Mouse (Mus musculus): ENCODE results near the gene Slc4a7.
"Not testable (repeated sequence)": the region's sequence is repeated elsewhere in the genome, so short reads cannot be mapped to it uniquely, and the experiment has no call there.

Gene Slc4a7

DNA sequence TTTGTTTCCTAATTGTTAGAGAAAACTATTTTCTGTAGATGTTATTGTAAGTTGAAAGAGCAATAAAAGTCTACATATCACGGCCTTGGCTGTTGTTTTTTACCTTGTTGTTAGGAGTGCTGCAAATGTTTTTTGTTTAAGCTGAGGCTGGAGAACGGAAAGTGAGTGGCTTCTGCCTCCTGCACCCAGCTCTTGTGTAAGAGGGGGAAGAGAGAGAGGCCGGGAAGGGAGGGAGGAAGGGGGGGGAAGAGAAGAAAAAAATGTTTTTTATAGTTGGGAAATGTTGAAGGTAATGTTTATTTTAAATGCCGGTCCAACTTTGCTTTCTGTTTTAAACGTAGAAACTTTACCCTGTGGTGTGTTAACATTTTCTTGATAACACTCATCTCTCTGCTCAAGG lies 97.8 kb downstream of the Slc4a7 start:
- DNase-seq (ENCODE audit: low read depth, low spot score) = no peak

DNA sequence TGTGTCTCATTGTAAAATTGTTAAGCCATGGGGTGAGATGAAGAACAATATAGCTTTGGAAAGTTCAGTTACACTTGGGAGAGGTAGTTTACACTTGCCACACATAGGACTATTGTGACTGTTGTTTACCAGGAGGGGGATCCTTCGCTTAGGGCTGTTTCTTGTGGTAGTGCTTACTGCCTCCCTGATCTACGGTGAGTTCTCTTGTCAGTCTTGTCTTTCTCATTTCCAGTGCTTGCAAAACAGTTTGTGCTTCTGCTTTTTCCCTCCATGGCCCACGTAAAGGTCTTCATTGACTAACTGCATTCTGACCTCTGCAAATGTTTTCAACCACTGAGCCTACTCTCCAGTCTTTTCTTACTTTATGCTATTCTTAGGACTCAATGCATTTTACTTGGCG lies 98.3 kb downstream of the Slc4a7 start:
- no peak for DNase-seq (ENCODE audit: low read depth, low spot score)

DNA sequence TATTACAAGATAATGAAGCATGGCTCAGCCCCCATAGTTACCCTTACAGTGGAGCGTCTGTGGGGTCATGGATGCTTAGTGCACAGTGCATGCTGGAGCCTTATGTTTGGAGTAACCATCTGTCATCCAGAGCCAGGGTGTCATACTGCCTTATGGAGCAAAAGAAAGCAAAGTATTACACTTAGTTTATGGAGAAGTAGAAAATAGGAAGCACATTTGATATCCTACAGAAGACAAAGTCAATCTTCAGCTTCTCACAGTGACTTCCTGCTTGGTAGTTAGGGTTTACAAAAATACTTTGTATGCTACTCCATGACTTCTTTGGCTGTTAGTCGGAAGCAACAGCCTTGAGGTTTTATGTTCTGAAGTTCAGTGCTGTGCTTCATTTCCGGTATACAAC lies 98.7 kb downstream of the Slc4a7 start:
- DNase-seq (ENCODE audit: low read depth, low spot score) = no peak

DNA sequence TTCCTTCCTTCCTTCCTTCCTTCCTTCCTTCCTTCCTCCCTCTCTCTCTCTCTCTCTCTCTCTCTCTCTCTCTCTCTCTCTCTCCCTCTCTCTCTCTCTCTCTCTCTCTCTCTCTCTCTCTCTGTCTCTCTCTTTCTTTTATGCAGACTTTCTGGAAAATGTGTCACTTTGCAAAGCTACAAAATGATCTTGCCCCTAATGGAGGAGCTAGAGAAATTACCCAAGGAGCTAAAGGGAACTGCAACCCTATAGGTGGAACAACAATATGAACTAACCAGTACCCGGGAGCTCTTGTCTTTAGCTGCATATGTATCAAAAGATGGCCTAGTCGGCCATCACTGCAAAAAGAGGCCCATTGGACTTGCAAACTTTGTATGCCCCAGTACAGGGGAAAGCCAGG lies 101.0 kb downstream of the Slc4a7 start, which contains the start of gene Nek10:
Gene Nek10 (plus strand): TSS at position 301 of the 400 bp plus-strand sequence.
- not testable (repeated sequence) for DNase-seq (ENCODE audit: low read depth, low spot score)

DNA sequence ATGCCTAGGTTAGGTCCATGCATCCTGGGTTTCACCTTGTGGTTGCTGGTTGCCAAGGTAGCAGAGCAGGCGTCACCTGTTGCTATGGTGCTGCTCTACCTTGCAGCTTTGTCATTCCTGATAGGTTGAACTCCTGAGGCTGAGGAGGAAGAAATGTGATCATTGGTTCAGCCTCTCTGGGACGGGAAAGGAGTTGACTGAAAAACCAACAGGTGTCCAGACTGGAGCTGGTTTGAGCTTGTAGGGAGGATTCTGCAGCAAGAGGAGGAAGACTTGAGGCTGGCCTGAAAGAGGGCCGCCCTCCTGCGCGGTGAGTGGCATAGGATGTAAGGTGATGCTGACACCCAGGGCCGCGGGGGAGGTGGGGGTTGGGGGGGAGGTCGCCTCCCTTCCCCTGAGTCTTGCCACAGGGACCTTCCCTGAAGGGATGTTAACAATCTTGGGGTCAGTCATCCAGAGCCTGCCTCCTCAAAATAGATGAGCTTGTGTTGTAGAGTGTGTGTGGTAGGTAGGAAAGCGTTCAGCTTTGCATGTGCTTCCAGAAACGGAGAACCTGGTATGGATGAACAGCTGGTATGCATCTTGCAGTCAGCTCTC lies 101.9 kb downstream of the Slc4a7 start:
- DNase-seq (ENCODE audit: low read depth, low spot score) = no peak

DNA sequence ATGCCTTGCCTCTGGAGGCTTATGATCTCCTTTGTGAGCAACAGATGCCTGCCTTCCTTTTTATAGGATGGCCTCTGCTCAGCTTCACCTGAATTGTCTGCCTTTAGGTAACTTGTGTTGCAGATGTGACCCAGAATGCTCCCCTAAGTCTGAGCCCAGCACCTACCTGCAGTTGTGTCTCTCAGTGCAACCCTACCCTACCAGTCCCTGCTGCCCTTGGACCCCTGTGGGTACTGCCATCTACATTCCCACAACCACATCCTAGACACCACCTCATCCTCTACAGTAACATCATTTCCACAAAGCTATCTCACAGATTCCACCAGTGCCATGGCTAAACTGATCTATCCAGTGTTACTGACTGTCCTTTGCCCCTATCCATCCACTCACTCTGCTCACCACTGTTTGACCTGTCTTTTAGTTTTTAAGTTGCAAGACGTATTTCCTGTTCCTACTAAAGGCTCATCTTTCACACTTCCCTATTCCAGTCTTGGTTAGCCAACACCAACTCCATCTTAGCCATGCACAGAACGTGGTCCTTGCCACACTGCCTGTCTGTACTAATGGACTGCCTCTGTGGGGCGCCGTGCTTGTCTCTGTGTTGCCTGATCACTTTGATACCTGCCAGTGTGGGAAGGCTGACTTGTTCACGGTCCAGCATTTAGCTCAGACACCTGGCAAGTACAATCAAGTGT lies 102.6 kb downstream of the Slc4a7 start:
- no peak for DNase-seq (ENCODE audit: low read depth, low spot score)

DNA sequence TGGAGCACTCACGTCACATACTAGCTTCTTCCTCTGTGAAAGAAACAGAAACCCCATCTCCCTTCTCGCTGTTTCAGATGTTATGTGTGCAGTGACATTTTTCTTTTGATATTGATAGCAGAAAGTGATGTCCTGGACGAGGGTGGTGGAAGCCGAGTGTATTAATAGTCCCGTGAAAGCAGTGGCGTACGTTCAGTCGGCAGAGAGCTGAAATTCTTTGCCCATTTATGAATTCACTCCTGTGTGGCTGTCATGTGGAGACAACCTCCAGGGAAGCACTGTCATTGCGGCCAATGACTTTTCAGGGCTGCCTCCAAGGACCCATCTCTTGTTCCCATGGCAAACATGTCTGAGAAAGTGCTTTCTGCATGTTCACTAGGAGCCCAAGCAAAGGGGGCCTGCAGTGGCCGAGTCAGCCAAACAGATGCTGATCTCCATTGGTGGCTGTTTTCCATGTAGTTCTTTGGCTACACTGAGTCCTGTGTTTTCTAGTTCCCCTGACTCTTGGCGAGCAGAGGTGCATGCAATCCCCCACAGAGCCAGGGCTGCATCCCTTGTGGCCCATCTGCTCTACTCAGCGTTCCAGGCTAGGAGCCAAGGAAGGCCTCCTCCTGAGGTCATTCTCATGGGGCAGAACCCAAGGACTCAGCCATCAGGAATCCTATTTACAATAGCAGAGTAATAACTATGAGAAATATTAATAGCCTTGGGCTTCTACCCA lies 130.6 kb downstream of the Slc4a7 start:
- DNase-seq (ENCODE audit: low read depth, low spot score) = no peak

DNA sequence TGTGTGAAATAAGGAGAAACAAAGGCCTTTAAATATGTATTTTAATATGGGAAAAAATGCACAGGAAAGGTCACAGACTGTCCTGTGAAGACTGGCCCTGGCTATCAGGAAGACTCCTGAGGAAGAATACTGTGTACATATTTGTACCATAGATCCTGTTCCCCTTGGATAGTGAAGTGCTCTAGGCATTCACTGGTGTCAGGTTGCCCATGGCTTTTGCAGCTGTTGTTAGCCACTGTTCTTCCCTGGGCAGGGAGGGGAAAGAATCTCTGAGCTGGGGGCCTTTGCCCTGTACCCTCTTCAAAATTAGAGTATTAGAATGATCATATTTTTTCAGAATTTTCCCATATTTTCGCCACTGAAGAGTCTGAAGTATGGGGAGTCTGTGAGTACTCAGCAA lies 131.4 kb downstream of the Slc4a7 start:
- DNase-seq (ENCODE audit: low read depth, low spot score) = no peak

DNA sequence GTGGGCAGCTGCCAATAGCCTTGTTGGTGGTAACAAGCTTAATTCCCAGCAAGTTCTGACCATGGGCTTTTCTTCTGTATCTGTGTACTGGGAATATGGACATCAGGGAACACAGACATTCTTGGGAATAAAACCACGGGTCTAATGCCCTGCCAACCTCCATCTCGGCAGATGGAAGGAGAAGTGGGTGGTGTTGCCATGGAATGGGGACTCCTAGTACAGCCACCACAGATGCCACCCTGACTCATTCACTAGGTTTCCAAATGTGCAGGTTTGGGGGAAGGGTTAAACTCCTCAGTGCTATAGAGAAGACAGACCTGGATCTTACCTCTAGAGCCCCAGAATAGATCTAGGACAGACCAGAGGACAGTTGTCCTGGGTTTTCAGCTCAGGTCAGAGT lies 132.2 kb downstream of the Slc4a7 start:
- no peak for DNase-seq (ENCODE audit: low read depth, low spot score)

DNA sequence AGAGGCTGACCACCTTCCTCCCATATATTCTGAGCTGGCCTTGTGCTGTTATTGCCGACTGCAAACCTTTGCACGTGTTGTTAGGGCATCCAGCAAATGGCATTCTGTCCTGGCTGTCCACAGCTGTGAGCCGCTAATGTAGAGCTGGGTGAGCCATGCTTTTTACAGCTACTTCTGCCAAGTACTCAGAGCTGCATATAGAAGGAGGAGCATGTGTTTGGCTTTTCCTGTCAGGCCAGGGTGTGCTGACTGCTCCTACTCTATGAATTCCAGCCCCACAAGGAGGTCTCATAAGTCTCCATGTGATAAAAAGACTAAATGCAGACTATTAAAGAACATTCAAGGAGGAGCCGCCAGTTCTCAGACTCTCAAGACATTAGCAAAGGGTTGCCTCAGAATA lies 135.5 kb downstream of the Slc4a7 start:
- no peak for DNase-seq (ENCODE audit: low read depth, low spot score)

DNA sequence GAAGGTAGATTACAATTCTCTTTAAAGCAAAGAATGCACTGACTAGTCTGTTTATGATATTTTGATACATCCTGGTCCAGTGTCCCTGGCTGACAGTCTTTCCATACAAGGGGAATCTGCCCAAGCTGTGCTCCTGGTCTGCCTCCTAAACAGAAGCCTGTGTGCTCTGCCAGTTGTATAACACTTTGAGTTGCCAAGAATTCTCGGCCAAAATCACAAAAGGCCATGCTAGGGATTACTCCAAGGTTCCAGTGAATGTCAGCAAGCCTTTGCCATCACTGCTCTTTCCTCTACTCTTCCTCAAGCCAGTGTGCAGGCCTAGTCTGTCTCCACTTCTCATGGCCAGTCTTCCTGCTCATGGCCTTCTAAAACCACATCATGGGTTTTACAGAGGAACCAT lies 136.0 kb downstream of the Slc4a7 start:
- DNase-seq (ENCODE audit: low read depth, low spot score) = no peak

DNA sequence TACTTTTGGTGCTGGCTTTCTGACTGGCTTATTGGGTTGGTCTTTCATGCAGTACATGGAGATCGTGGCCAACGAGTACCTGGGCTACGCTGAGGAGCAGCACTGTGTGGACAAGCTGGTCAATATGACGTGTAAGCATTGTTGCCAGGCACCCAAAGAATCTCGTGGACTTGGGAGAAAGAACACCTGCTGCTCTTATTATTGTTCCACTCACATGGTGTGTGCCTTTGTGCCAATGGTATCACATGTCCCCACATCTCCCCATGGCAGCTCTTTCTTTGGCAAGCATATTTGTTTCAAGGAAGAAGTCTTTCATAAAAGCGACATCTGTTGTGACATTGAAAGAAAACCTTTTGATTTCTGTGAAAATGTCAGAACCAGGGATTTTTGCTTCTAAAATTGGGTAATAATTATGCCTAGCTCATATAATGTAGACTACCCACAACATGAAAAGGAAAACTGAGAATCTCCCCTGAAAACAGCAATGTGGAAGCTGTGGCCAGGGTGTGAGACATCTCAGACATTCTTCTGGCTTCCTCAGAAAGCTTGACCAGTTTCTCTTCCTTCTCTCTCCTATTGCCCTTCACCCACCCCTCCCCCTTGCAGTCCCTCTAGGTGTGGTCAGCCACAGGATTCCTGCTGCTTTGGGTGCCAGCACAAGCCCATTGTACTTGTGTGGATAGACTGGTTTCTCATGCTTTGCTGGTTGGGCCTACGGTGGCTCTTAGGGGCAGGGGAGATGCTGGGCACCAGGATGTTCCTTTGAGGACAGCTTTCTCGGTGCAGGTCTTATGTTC lies 140.9 kb downstream of the Slc4a7 start:
- no peak for DNase-seq (ENCODE audit: low read depth, low spot score)
